Mouse (Mus musculus) liver, embryonic 16.5 days (tissue): Measurements from ENCODE around the gene Rufy3. TPM values are rescaled to one million over a fixed set of nuclear protein-coding genes. Genes with fewer than 3 reads are reported as not detected.

Source experiments
- ATAC-seq: fragments of 200-750 bp; cut with Nextera tagmentation; 2 replicates; pipeline ENCODE4 v1.8.0; 2017; ENCODE audit warnings: low read depth, mild to moderate bottlenecking, moderate number of reproducible peaks, moderate library complexity
- H3K27ac ChIP-seq: fragments of 300-500 bp; sonication (generic); 2 replicates; pipeline ENCODE4 v1.5.1; 2014; ENCODE audit warnings: mild to moderate bottlenecking, low read length
- H3K27me3 ChIP-seq: fragments of 300-500 bp; sonication (generic); 2 replicates; pipeline ENCODE4 v1.6.1; 2014; ENCODE audit warnings: low read depth, low read length, mixed read lengths; ENCODE audit not compliant: control insufficient read depth, insufficient read depth
- H3K36me3 ChIP-seq: fragments of 300-500 bp; sonication (generic); 2 replicates; pipeline ENCODE4 v1.6.1; 2014; ENCODE audit warnings: mild to moderate bottlenecking; ENCODE audit not compliant: control insufficient read depth, insufficient read depth
- H3K4me1 ChIP-seq: fragments of 300-500 bp; sonication (generic); 2 replicates; pipeline ENCODE4 v1.6.1; 2014; ENCODE audit warnings: low read depth, low read length, mixed read lengths; ENCODE audit not compliant: control insufficient read depth
- H3K4me2 ChIP-seq: fragments of 300-500 bp; sonication (generic); 2 replicates; pipeline ENCODE4 v1.6.1; 2014; ENCODE audit warnings: low read depth, low read length, mixed read lengths
- H3K4me3 ChIP-seq: fragments of 300-500 bp; sonication (generic); 2 replicates; pipeline ENCODE4 v1.5.1; 2014; ENCODE audit warnings: low read depth, mild to moderate bottlenecking, low read length
- H3K9ac ChIP-seq: fragments of 300-500 bp; sonication (generic); 2 replicates; pipeline ENCODE4 v1.6.1; 2014; ENCODE audit warnings: low read depth, low read length
- H3K9me3 ChIP-seq: fragments of 300-500 bp; sonication (generic); replicated peaks from 2 replicates; pipeline ENCODE4 v1.6.1; 2016; ENCODE audit warnings: low read length; ENCODE audit not compliant: control insufficient read depth
- WGBS: fragments of 180-500 bp; shearing (Covaris S2); extraction: QIAGEN DNeasy Blood & Tissue Kit; methylation state at CpG from one replicate; pipeline ENCODE4 v1.1.7; 2014; ENCODE audit not compliant: insufficient replicate concordance; 5-methylcytosine and 5-hydroxymethylcytosine counted together
- polyA plus RNA-seq: library from polyadenylated mRNA; unstranded; fragments of >200 nt; fragmentation: Nextera tagmentation; extraction: Ambion mirVana; gene quantifications from 2 replicates; pipeline ENCODE4 v1.2.1, GENCODE M21; 2015

The Rufy3 gene
- polyA plus RNA-seq, 1 experiment from 2014 or later = 4.7 TPM

GRCm38 (mm10) chr5:88604046-88604445, 39.2 kb downstream of the Rufy3 start:
- no peak for ATAC-seq
- Histone ChIP-seq H3K27me3 (no peaks in the 10 kb centered on the region), H3K9me3 (no peaks in the 10 kb centered on the region), H3K9ac (no peak overlapping the region), H3K36me3 (no peaks in the 10 kb centered on the region), H3K4me3 (no peak overlapping the region), H3K4me2 (no peak overlapping the region), H3K27ac (no peak overlapping the region), H3K4me1 (no peaks in the 10 kb centered on the region)
- 73% methylated on average over 3 of the region's 3 CpGs for WGBS

DNA sequence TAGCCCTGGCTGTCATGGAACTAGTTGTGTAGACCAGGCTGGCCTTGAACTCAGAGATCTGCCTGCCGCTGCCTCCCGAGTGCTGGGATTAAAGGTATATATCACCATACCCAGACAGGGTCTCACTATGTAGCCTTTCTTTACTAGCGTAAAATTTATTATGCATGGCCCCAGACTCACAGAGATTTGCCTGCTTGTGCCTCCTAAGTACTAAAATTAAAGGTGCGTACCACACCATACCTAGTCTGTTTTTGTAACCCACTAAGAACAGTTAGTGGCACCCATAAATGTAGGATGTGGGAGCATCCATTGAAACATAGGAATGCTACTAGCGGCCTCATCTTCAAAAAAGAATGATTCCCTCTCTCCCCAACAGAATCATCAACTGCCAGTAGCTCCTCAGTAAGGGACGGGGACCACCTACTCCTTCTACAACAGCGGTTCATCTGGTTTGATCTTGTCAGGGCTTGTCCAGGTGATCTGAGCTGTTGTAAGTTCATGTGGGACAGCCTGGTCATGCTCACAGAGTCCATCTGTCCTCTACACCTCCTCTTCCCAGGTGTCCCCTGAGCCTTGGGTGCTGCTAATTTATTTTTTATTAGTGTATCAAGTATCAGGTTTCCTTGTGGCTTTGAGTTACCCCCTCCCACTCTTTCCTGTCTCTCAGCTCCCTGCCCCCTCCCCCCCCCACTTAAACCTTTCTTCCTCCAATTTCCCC, 40.0 kb downstream of the Rufy3 start:
- Histone ChIP-seq H3K27me3 (no peaks in the 10 kb centered on the region), H3K9me3 (no peaks in the 10 kb centered on the region), H3K4me1 (no peaks in the 10 kb centered on the region), H3K4me2 (no peak overlapping the region), H3K9ac (no peak overlapping the region), H3K4me3 (no peak overlapping the region), H3K36me3 (no peaks in the 10 kb centered on the region), H3K27ac (no peak overlapping the region)
- 76% methylated on average over 7 of the region's 7 CpGs for WGBS
- ATAC-seq = no peak

- WGBS = 83% methylated on average over 1 of the region's 1 CpGs
- Histone ChIP-seq H3K27ac (no peak overlapping the region), H3K4me3 (no peak overlapping the region), H3K9me3 (no peaks in the 10 kb centered on the region), H3K9ac (no peak overlapping the region), H3K4me2 (no peak overlapping the region), H3K27me3 (no peaks in the 10 kb centered on the region), H3K36me3 (no peaks in the 10 kb centered on the region), H3K4me1 (no peaks in the 10 kb centered on the region)
- no peak for ATAC-seq
Measured at GRCm38 (mm10) chr5:88614129-88614528, 49.3 kb downstream of the Rufy3 start.

DNA sequence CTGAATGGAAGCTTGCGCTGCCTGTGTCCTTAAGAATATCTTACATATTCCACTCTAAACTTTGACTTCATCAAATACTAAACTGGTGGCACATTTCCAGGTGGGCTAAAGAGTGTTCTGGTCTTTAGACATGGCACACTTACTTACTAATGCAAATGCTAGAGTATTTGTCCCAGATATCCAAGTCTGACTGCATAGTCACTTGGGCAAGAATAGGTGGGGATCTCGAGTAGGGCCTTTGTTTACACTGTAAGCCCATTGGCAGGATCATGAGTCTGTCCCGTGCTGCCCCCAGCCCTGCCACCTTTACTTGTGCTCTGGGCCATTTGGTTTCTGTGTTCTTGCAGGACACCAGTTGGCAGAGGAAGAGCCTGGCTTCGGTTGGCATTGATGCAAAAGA, 52.1 kb downstream of the Rufy3 start:
- H3K9ac ChIP-seq = no peak overlapping the region
- ATAC-seq = no peak
- 68% methylated on average over 4 of the region's 4 CpGs for WGBS
- no peak overlapping the region for H3K4me2 ChIP-seq
- no peaks in the 10 kb centered on the region for H3K9me3 ChIP-seq
- H3K4me1 ChIP-seq = no peaks in the 10 kb centered on the region
- no peak overlapping the region for H3K4me3 ChIP-seq
- no peaks in the 10 kb centered on the region for H3K27me3 ChIP-seq
- H3K27ac ChIP-seq = no peak overlapping the region
- no peaks in the 10 kb centered on the region for H3K36me3 ChIP-seq

DNA sequence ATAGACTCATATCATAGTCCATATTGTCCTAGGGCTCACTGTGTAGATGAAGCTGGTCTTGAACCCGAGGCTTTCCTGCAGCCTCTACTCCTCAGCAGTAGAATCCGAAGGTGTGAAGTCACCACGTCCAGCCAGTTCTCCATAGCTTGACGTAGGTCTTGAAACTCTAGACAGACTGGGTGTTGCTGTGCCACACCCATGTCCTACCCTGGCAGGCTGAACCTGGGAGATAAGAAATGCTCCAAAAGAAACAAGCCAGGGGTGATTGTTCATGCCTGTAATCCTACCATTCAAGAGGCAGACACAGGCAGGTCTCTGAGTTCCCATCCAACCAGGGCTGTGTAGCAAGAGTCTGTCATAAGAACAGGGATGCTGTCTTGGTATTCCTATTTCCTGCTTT, 62.7 kb downstream of the Rufy3 start:
- Histone ChIP-seq H3K4me3 (no peak overlapping the region), H3K9ac (peak overlapping the region; percentile 21; the same call in 1 of the 2 replicates), H3K4me1 (peaks cover 14% of the 10 kb centered on the region), H3K27ac (peak overlapping the region; percentile 71), H3K36me3 (no peaks in the 10 kb centered on the region), H3K27me3 (no peaks in the 10 kb centered on the region), H3K4me2 (peak overlapping the region; percentile 45), H3K9me3 (no peaks in the 10 kb centered on the region)
- ATAC-seq = peak; percentile 99
- WGBS = 32% methylated on average over 4 of the region's 4 CpGs

DNA sequence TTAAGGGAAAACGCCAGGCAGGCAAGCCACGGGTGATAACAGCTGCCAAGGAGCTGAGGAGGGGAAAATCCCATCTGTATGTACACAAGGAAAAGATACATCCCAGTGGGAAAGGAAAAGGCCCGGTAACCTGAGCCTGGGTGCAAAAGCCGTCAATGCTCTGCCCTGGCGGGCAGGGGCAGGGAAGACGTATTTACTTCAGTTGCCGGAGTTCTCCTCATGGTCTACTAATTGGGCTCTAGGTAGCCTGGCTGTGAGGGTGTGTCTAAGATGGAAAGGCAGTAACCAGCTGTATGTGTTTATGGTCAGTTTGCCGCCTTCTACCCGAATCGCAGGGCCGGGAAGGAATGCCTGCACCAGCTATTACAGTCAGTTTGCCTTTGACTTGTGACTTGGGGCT, 64.3 kb downstream of the Rufy3 start:
- H3K27ac ChIP-seq = no peak overlapping the region
- 84% methylated on average over 11 of the region's 11 CpGs for WGBS
- no peak overlapping the region for H3K4me2 ChIP-seq
- no peak overlapping the region for H3K9ac ChIP-seq
- peaks cover 14% of the 10 kb centered on the region for H3K4me1 ChIP-seq
- no peak for ATAC-seq
- no peaks in the 10 kb centered on the region for H3K9me3 ChIP-seq
- no peak overlapping the region for H3K4me3 ChIP-seq
- no peaks in the 10 kb centered on the region for H3K36me3 ChIP-seq
- H3K27me3 ChIP-seq = no peaks in the 10 kb centered on the region

DNA sequence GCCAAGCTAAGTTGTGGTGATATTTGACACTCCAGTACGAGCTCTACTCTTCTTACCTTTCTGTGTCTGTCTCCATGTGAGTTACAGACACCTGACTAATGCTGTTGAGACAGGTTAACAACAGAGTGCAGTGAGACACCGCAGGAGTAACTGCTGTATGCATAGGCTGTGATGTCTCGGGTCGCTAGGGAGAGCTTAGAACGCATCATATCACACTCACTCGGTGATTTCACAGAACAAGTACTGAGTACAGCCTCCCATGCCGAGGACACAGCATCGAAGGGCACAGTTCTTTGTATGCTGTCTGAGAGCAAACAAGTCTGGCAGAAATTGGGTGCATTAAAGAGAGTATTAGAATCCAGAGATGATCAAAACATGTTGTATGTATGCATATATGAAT, 65.1 kb downstream of the Rufy3 start:
- Histone ChIP-seq H3K27me3 (no peaks in the 10 kb centered on the region), H3K4me2 (no peak overlapping the region), H3K4me3 (no peak overlapping the region), H3K4me1 (peaks cover 14% of the 10 kb centered on the region), H3K9ac (no peak overlapping the region), H3K27ac (no peak overlapping the region), H3K9me3 (no peaks in the 10 kb centered on the region), H3K36me3 (no peaks in the 10 kb centered on the region)
- WGBS = 85% methylated on average over 8 of the region's 8 CpGs
- ATAC-seq = no peak

DNA sequence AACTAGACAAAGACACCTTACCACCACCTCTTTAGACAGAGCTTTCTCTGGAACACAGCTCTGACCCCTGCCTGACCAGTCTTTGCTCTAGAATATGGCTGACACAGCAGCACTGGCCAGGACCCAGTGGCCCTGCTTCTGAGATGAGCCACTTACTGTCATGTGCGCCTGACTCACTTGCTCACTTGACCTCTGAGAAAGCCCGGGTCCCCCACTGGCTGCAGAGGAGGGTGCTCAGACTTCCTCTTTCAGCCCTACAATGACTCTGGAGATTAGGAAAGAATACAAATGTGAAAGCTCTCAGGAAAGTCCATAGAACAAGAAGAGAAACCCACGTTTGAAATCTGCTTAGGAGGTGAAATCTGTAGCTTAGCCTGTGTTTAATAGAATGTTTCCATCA, 66.0 kb downstream of the Rufy3 start:
- H3K4me2 ChIP-seq = no peak overlapping the region
- H3K9ac ChIP-seq = no peak overlapping the region
- H3K36me3 ChIP-seq = no peaks in the 10 kb centered on the region
- no peaks in the 10 kb centered on the region for H3K9me3 ChIP-seq
- WGBS = 38% methylated on average over 3 of the region's 3 CpGs
- 0 out of 2 replicates have a peak, but pooled peaks have one; percentile 9 for ATAC-seq
- no peaks in the 10 kb centered on the region for H3K27me3 ChIP-seq
- no peak overlapping the region for H3K4me3 ChIP-seq
- H3K27ac ChIP-seq = peak overlapping the region; percentile 20; the same call in 1 of the 2 replicates
- H3K4me1 ChIP-seq = peaks cover 14% of the 10 kb centered on the region

DNA sequence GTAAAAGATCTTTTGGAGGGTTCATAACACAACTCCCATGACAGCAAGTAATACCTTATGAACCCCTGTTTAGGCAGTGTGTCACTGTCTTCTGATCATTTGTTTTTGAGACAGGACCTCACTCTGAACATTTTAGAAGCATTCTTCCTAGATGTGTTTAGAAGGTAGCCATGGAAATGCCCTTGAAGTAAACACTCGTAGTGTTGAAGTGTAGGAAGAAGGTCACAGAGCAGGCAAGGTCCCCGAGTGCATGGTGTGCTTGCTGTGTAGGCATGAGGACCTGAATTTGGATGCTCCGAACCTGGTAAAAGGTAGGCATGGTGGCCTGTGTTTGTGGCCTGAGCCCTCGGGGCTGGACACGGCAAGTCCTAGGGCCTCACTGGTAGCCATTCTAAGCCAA, 66.7 kb downstream of the Rufy3 start:
- Histone ChIP-seq H3K9ac (no peak overlapping the region), H3K27me3 (no peaks in the 10 kb centered on the region), H3K4me3 (no peak overlapping the region), H3K9me3 (no peaks in the 10 kb centered on the region), H3K27ac (no peak overlapping the region), H3K4me1 (peaks cover 14% of the 10 kb centered on the region), H3K36me3 (no peaks in the 10 kb centered on the region), H3K4me2 (no peak overlapping the region)
- no peak for ATAC-seq
- 74% methylated on average over 5 of the region's 5 CpGs for WGBS
